Mouse (Mus musculus) midbrain, postnatal 0 days (tissue): Measurements from ENCODE around the gene Tmprss5. TPM values are rescaled to one million over a fixed set of nuclear protein-coding genes. Genes with fewer than 3 reads are reported as not detected.

Experiments used
- ATAC-seq: fragments of 200-750 bp; cut with Nextera tagmentation; 2 replicates; pipeline ENCODE4 v1.8.0; 2017; ENCODE audit warnings: moderate number of reproducible peaks, mild to moderate bottlenecking, moderate TSS enrichment, moderate library complexity; ENCODE audit not compliant: low FRiP score
- DNase-seq: peaks from one replicate; pipeline ENCODE4 v3.0.0-alpha.2; 2015; ENCODE audit warnings: low spot score
- H3K27ac ChIP-seq: fragments of 300-500 bp; sonication (generic); 2 replicates; pipeline ENCODE4 v1.5.1; 2014; ENCODE audit warnings: low read depth, mild to moderate bottlenecking, low read length, mixed read lengths
- H3K27me3 ChIP-seq: fragments of 300-500 bp; sonication (generic); 2 replicates; pipeline ENCODE4 v1.6.1; 2014; ENCODE audit warnings: low read length, control low read depth, mixed read lengths; ENCODE audit not compliant: insufficient read depth
- H3K36me3 ChIP-seq: fragments of 300-500 bp; sonication (generic); 2 replicates; pipeline ENCODE4 v1.6.1; 2014; ENCODE audit warnings: low read length, control low read depth, mixed read lengths; ENCODE audit not compliant: insufficient read depth
- H3K4me1 ChIP-seq: fragments of 300-500 bp; sonication (generic); 2 replicates; pipeline ENCODE4 v1.6.1; 2014; ENCODE audit warnings: mild to moderate bottlenecking, control low read depth, antibody characterized with exemption, low read length, mixed read lengths; ENCODE audit not compliant: insufficient read depth
- H3K4me2 ChIP-seq: fragments of 300-500 bp; sonication (generic); 2 replicates; pipeline ENCODE4 v1.6.1; 2014; ENCODE audit warnings: low read depth, mild to moderate bottlenecking, low read length, mixed read lengths; ENCODE audit not compliant: poor library complexity, severe bottlenecking
- H3K4me3 ChIP-seq: fragments of 300-500 bp; sonication (generic); 2 replicates; pipeline ENCODE4 v1.5.1; 2014; ENCODE audit warnings: low read depth, mild to moderate bottlenecking, low read length, moderate library complexity
- H3K9ac ChIP-seq: fragments of 300-500 bp; sonication (generic); replicated peaks from 2 replicates; pipeline ENCODE4 v1.6.1; 2014; ENCODE audit warnings: mild to moderate bottlenecking, low read length, moderate library complexity, mixed read lengths; ENCODE audit not compliant: poor library complexity, severe bottlenecking
- H3K9me3 ChIP-seq: fragments of 300-500 bp; sonication (generic); 2 replicates; pipeline ENCODE4 v1.6.1; 2016; ENCODE audit warnings: low read length, control low read depth
- CTCF ChIP-seq: IDR thresholded peaks from 2 replicates; pipeline ENCODE4 v1.5.1; 2016; ENCODE audit warnings: antibody characterized with exemption, mild to moderate bottlenecking
- WGBS: fragments of 180-500 bp; shearing (Covaris S2); extraction: QIAGEN DNeasy Blood & Tissue Kit; methylation state at CpG from one replicate; pipeline ENCODE4 v1.1.7; 2014; 5-methylcytosine and 5-hydroxymethylcytosine counted together
- polyA plus RNA-seq: library from polyadenylated mRNA; unstranded; fragments of >200 nt; fragmentation: Nextera tagmentation; extraction: Ambion mirVana; gene quantifications from 2 replicates; pipeline ENCODE4 v1.2.1, GENCODE M21; 2015
- total RNA-seq: library from RNA; depleted of rRNA; stranded (reverse); fragments of >200 nt; gene quantifications from 2 replicates; pipeline ENCODE4 v1.2.3, GENCODE M21; 2014; rRNA removed

Tmprss5 gene
- total and polyA plus RNA-seq, 2 experiments from 2014 or later = 0.22 to 0.46 TPM

DNA sequence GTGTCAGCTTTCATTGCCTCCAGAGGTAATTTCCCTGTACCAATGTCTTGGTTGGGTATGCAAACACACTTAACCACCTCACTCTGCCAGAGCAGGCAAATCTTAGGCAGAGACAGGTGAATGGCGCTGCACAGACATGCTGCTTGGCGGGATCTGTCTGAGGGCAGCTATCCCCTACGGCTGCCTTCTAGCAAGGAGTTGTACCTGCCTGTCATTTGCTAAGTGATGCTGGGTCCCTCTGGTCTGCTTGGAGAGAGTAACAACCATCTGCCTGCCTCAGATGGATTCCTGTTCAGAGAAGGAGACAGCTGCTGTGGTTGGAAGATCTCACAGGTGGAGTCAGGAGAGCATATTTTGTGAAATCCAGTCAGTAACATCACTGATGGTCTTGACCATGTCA is 62.8 kb downstream of the Tmprss5 start:
- TF ChIP-seq CTCF = no peak
- H3K27ac ChIP-seq = no peak overlapping the region

DNA sequence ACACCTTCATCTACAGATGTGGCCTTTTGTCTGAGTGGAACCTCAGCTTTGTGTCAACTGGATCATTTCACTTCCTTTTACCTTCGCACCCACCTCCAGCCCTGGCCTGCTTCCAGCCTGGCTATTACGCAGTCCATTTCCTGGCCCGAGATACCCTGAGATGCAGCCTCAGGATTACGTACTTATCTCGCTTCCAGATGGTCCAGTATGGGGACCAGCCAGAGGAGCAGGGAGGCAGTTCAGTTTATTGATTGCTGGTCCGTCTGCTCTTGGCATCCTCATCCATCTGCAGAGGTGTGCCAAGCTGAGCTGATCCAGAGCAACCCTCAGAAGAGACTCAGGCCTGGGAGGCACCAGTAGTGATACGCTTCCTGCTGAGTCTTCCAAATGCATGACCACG is 64.7 kb downstream of the Tmprss5 start:
- ATAC-seq = no peak
- Histone ChIP-seq H3K4me1 (no peaks in the 10 kb centered on the region), H3K4me2 (no peak overlapping the region), H3K36me3 (no peaks in the 10 kb centered on the region), H3K4me3 (no peak overlapping the region), H3K9ac (no peak overlapping the region), H3K27ac (no peak overlapping the region), H3K27me3 (no peaks in the 10 kb centered on the region), H3K9me3 (no peaks in the 10 kb centered on the region)
- DNase-seq = peak; percentile 12
- TF ChIP-seq CTCF = no peak
- WGBS = 83% methylated on average over 8 of the region's 8 CpGs

More for the DNA sequence above, 62.8 kb downstream of the Tmprss5 start:
- DNase-seq (no peak), ATAC-seq (no peak)
- Histone ChIP-seq H3K9me3 (no peaks in the 10 kb centered on the region), H3K4me3 (no peak overlapping the region), H3K9ac (no peak overlapping the region), H3K4me2 (no peak overlapping the region), H3K4me1 (no peaks in the 10 kb centered on the region), H3K27me3 (no peaks in the 10 kb centered on the region), H3K36me3 (no peaks in the 10 kb centered on the region)
- 91% methylated on average over 3 of the region's 3 CpGs for WGBS

DNA sequence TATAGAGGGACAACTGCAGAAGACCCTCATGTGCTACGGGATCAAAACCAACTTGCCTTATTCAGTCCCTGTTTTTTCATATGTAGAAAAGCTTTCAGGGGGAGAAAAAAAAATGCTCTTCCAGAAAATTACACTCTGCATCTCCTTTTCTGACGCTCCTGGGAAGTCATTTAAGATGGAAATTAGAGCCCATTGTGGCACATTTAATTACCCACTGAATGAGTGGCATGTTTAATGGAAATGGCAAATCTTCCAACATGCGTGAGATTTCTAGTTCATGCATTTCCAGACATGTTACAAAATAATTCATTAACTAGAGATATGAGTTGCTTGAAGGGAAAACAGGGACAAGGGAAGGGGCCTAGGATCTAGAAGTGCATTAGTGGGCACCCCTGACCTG is 66.0 kb downstream of the Tmprss5 start:
- Histone ChIP-seq H3K36me3 (no peaks in the 10 kb centered on the region), H3K27ac (no peak overlapping the region), H3K4me3 (no peak overlapping the region), H3K27me3 (no peaks in the 10 kb centered on the region), H3K9me3 (no peaks in the 10 kb centered on the region), H3K4me1 (no peaks in the 10 kb centered on the region), H3K9ac (no peak overlapping the region), H3K4me2 (no peak overlapping the region)
- DNase-seq (no peak), ATAC-seq (no peak)
- WGBS = 49% methylated on average over 3 of the region's 3 CpGs
- TF ChIP-seq CTCF = no peak

Other genes starting within 250 kb of the Tmprss5 start
- gene Zbtb16, start 245.0 kb upstream of the Tmprss5 start, total RNA-seq = 8.3 and 12.6 TPM in 2 replicates
- 5.5 and 6.1 TPM in 2 replicates for gene Zbtb16, start 245.0 kb upstream of the Tmprss5 start, polyA plus RNA-seq
- gene Htr3a, start 170.2 kb upstream of the Tmprss5 start, total RNA-seq = 0.93 and 1.4 TPM in 2 replicates
- 0.54 and 0.72 TPM in 2 replicates for gene Htr3a, start 170.2 kb upstream of the Tmprss5 start, polyA plus RNA-seq
- gene Htr3b, start 116.3 kb upstream of the Tmprss5 start, total RNA-seq = not detected in 2 replicates
- 0.06 and 0.10 TPM in 2 replicates for gene Htr3b, start 116.3 kb upstream of the Tmprss5 start, polyA plus RNA-seq
- 21.1 and 28.6 TPM in 2 replicates for gene Usp28, start 95.9 kb upstream of the Tmprss5 start, total RNA-seq
- gene Usp28, start 95.9 kb upstream of the Tmprss5 start, polyA plus RNA-seq = 11.7 and 16.9 TPM in 2 replicates
- 11.7 and 14.2 TPM in 2 replicates for gene Zw10, start 25.6 kb upstream of the Tmprss5 start, total RNA-seq
- 16.7 and 17.6 TPM in 2 replicates for gene Zw10, start 25.6 kb upstream of the Tmprss5 start, polyA plus RNA-seq
- gene Gm4894, start 169.3 kb downstream of the Tmprss5 start, total RNA-seq = not detected in 2 replicates
- gene Gm4894, start 169.3 kb downstream of the Tmprss5 start, polyA plus RNA-seq = not detected in 2 replicates